Mouse (Mus musculus) C2C12 (cell line): ENCODE results near the gene Olfr1104. TPM values are rescaled to one million over a fixed set of nuclear protein-coding genes. Genes with fewer than 3 reads are reported as not detected.

Source experiments
- H3K27me3 ChIP-seq: one replicate; pipeline ENCODE4 v1.6.1; 2011; ENCODE audit not compliant: control insufficient read depth, insufficient read depth, insufficient read length
- H3K36me3 ChIP-seq: one replicate; pipeline ENCODE4 v1.6.1; 2011; ENCODE audit not compliant: control insufficient read depth, insufficient read depth
- H3K4me3 ChIP-seq: one replicate; pipeline ENCODE4 v1.5.1; 2011; ENCODE audit warnings: mild to moderate bottlenecking, control low read depth; ENCODE audit not compliant: poor library complexity, insufficient read depth, severe bottlenecking
- H3K79me2 ChIP-seq: one replicate; pipeline ENCODE4 v1.6.1; 2011; ENCODE audit not compliant: control insufficient read depth, insufficient read depth
- H3K79me3 ChIP-seq: one replicate; pipeline ENCODE4 v1.6.1; 2011; ENCODE audit warnings: low read depth, control low read depth
- H3ac ChIP-seq: one replicate; pipeline ENCODE3; 2011; ENCODE audit warnings: low read depth; ENCODE audit not compliant: control insufficient read depth, insufficient read length
- CEBPB ChIP-seq: IDR thresholded peaks from one replicate; pipeline ENCODE4 v1.6.1; 2011; ENCODE audit warnings: low read depth, mild to moderate bottlenecking, control low read depth, moderate library complexity
- CTCF ChIP-seq: IDR thresholded peaks from one replicate; pipeline ENCODE4 v1.5.1; 2011; ENCODE audit not compliant: control insufficient read depth, insufficient read depth, insufficient read length
- FOSL1 ChIP-seq: IDR thresholded peaks from one replicate; pipeline ENCODE4 v1.8.0; 2011; ENCODE audit warnings: mild to moderate bottlenecking, low read length; ENCODE audit not compliant: poor library complexity, insufficient read depth, severe bottlenecking
- MAX ChIP-seq: IDR thresholded peaks from one replicate; pipeline ENCODE4 v1.6.1; 2011; ENCODE audit warnings: mild to moderate bottlenecking, control low read depth
- MYOD1 ChIP-seq: IDR thresholded peaks from one replicate; pipeline ENCODE4 v1.6.1; 2011; ENCODE audit warnings: low read depth; ENCODE audit not compliant: control insufficient read depth, insufficient read length
- MYOG ChIP-seq: IDR thresholded peaks from one replicate; pipeline ENCODE4 v1.6.1; 2011; ENCODE audit not compliant: control insufficient read depth, insufficient read length; ENCODE audit errors: extremely low read depth
- USF1 ChIP-seq: IDR thresholded peaks from one replicate; pipeline ENCODE4 v1.6.1; 2011; ENCODE audit warnings: low read depth, mild to moderate bottlenecking, control low read depth, moderate library complexity
- long read RNA-seq, 2 experiments: library from polyadenylated mRNA; unstranded; transcript quantifications; one replicate each; pipeline ENCODE4 v2.0.0; 2019 to 2020
- polyA plus RNA-seq: library from polyadenylated mRNA; unstranded; fragments of >200 nt; fragmentation: generic; extraction: Trizol; gene quantifications from one replicate; pipeline ENCODE4 v1.2.1, GENCODE M21; 2012; ENCODE audit warnings: missing spikeins

The Olfr1104 gene
- polyA plus RNA-seq: not detected
- long read RNA-seq, experiment 1: 0 reads
- long read RNA-seq, experiment 2: 0 reads

DNA sequence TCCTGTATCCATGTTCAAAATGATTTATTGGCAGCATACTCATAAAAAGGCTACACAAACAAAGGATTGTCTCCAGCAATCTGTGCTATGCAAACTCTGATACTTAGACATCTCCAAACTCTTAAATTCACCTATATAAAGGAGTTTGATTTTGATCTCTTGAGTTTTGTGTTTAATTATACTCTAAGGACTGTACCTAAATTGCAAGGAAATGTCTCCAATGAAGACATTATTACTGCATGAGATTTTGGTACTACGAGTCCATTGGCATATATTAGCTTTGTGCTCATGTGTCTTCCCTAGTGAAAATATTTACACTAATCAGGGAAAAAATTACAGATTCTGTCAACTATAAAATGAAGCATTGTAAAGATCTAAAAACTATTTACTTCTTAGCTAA lies at the start of gene Olfr1104:
Gene Olfr1104, minus strand, starts transcription at position 101 of the 400 bp plus-strand sequence.
- TF ChIP-seq CTCF: no peak
- no peak for TF ChIP-seq MYOG
- TF ChIP-seq FOSL1: no peak
- no peak for TF ChIP-seq MYOD1
- TF ChIP-seq MAX: no peak
- no peak for TF ChIP-seq CEBPB
- no peak for TF ChIP-seq USF1
- no peaks in the 10 kb centered on the region for H3K79me2 ChIP-seq
- H3K27me3 ChIP-seq: no peaks in the 10 kb centered on the region
- H3K36me3 ChIP-seq: no peaks in the 10 kb centered on the region
- H3ac ChIP-seq: no peak within 1 kb of the TSS
- no peak within 1 kb of the TSS for H3K4me3 ChIP-seq
- H3K79me3 ChIP-seq: no peaks in the 10 kb centered on the region

DNA sequence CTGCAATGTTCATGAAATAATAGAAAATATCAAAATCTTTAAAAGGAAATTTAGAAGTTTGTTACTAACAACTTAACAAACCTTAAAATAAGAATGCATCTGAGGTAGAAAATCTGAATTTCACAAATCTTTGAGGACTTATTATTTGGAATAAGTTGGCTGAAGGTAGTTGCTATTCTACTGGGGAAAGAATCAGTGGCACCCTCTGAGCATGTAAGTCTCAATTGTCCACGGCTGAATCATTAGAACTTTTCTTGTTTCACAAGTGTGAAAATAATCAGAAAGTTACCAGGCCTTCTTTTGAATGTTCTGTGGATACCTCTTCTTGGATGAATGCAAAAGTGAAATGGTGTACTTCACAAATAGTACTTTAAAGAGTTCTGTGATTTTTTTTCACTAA lies 48.8 kb upstream of the Olfr1104 start, which contains the start of gene Olfr1107:
Gene Olfr1107, minus strand, starts transcription at position 101 of the 400 bp plus-strand sequence.
- Histone ChIP-seq H3K79me2 (no peaks in the 10 kb centered on the region), H3K27me3 (no peaks in the 10 kb centered on the region), H3K4me3 (no peak within 1 kb of the TSS), H3K36me3 (no peaks in the 10 kb centered on the region), H3ac (no peak within 1 kb of the TSS), H3K79me3 (no peaks in the 10 kb centered on the region)
- TF ChIP-seq CTCF: no peak
- no peak for TF ChIP-seq FOSL1
- no peak for TF ChIP-seq MYOD1
- TF ChIP-seq USF1: no peak
- no peak for TF ChIP-seq MAX
- TF ChIP-seq MYOG: no peak
- TF ChIP-seq CEBPB: no peak

- Histone ChIP-seq H3K27me3 (no peaks in the 10 kb centered on the region), H3ac (no peak within 1 kb of the TSS), H3K4me3 (no peak within 1 kb of the TSS), H3K79me3 (no peaks in the 10 kb centered on the region), H3K79me2 (no peaks in the 10 kb centered on the region), H3K36me3 (no peaks in the 10 kb centered on the region)
- TF ChIP-seq USF1 (no peak), MYOG (no peak), FOSL1 (no peak), CTCF (no peak), MAX (no peak), MYOD1 (no peak)
Observed at GRCm38 (mm10) chr2:87052173-87052572, 25.3 kb upstream of the Olfr1104 start, which contains the start of gene Olfr1106. Olfr1106 (minus strand) TSS chr2:87052273.

DNA sequence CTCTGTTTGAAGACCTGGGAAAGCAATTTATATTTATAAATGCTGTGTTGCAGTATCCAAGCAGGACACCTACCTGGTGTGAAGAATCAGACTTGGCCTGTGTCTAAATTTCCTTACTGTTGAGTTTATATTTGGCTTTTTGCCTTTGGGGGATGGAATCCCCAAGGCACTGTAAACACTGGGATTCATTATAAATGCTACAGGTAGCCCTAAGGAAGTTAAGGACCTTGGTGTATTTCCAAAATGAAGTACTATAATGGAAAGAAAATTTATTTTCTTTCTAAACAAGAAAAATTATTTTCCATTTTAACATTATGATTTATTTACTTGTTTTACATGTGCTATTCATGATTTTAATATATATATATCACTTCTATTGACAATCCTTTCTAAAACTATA lies 9.6 kb upstream of the Olfr1104 start, which contains the start of gene Olfr1105:
Gene Olfr1105, minus strand, starts transcription at position 101 of the 400 bp plus-strand sequence.
- Histone ChIP-seq H3K27me3 (no peaks in the 10 kb centered on the region), H3ac (no peak within 1 kb of the TSS), H3K4me3 (no peak within 1 kb of the TSS), H3K36me3 (no peaks in the 10 kb centered on the region), H3K79me2 (no peaks in the 10 kb centered on the region), H3K79me3 (no peaks in the 10 kb centered on the region)
- no peak for TF ChIP-seq CTCF
- TF ChIP-seq MYOD1: no peak
- no peak for TF ChIP-seq FOSL1
- no peak for TF ChIP-seq USF1
- no peak for TF ChIP-seq MAX
- TF ChIP-seq CEBPB: no peak
- TF ChIP-seq MYOG: no peak

DNA sequence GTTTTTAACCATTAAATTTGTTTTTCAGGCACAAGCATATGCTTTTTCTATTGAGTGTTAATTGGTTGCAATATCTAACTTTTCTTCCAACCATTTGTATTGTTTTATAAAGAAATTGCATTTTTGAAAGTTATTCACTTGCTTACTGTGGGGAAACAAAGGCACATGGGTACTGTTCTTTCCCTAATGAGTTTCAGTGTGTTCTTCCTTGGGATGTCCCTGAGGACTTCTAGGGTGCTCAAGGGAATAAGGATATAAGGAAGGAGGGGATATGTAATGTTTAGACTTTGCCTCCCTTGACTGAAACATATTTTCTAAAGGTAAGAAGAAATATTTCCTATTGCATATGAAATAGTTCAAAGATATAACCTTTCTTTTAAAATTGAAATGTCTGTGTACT lies 28.8 kb downstream of the Olfr1104 start, which contains the start of gene Olfr1102:
Gene Olfr1102, plus strand, starts transcription at position 301 of the 400 bp plus-strand sequence.
- H3ac ChIP-seq: no peak within 1 kb of the TSS
- H3K27me3 ChIP-seq: no peaks in the 10 kb centered on the region
- H3K79me3 ChIP-seq: no peaks in the 10 kb centered on the region
- H3K4me3 ChIP-seq: no peak within 1 kb of the TSS
- no peaks in the 10 kb centered on the region for H3K36me3 ChIP-seq
- no peaks in the 10 kb centered on the region for H3K79me2 ChIP-seq
- no peak for TF ChIP-seq FOSL1

GRCm38 (mm10) chr2:86991121-86991520 lies 35.8 kb downstream of the Olfr1104 start, which contains the start of gene Olfr1101:
Olfr1101 (minus strand) TSS chr2:86991221.
- TF ChIP-seq MYOD1 (no peak), CEBPB (no peak), MYOG (no peak), FOSL1 (no peak), USF1 (no peak), CTCF (no peak), MAX (no peak)

More at GRCm38 (mm10) chr2:86991121-86991520, 35.8 kb downstream of the Olfr1104 start, which contains the start of gene Olfr1101:
- Histone ChIP-seq H3K27me3 (no peaks in the 10 kb centered on the region), H3K79me2 (no peaks in the 10 kb centered on the region), H3ac (no peak within 1 kb of the TSS), H3K4me3 (no peak within 1 kb of the TSS), H3K36me3 (no peaks in the 10 kb centered on the region), H3K79me3 (no peaks in the 10 kb centered on the region)
